Mouse (Mus musculus): ENCODE data around the gene Hsd17b7.

GRCm38 (mm10) chr1:169947654-169948053, 21.4 kb downstream of the Hsd17b7 start:
- TF ChIP-seq CTCF (IDR thresholded peaks at IDR 0.05; ENCODE audit: low read depth) (no peak), EP300 (IDR thresholded peaks at IDR 0.05; ENCODE audit: low read depth) (no peak)

Data from heart, postnatal 0 days (tissue).